Mouse (Mus musculus): ENCODE data around the gene Bhlhe23. TPM values are rescaled to one million over a fixed set of nuclear protein-coding genes. Genes with fewer than 3 reads are reported as not detected.

Gene Bhlhe23
- polyA plus RNA-seq, 1 experiment from 2014 or later = 1.6 TPM

DNA sequence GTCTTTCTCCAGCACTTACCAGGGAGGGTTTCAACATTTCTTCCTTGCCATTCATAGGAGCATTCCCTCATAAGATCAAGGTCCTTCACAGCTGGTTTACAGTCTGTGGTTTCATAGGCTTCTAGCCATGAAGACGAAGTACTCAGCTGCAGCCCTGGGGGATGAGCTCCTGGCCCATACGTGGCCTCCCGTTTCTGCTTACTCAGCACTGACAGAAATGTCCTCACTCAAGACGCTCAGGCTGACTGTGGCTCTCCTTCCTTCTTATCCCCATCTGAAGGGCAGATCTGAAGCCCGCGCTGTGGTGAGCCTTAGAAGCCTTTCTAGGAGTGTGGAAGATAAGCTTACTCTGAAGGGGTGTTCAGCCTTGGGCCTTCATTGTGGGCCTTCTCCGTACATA is 11.0 kb downstream of the Bhlhe23 start:
- ATAC-seq (ENCODE audit: low FRiP score) = no peak
- H3K27ac ChIP-seq (replicated peaks) = no peak overlapping the region
- 79% methylated on average over 7 of the region's 7 CpGs for WGBS
- H3K27me3 ChIP-seq (replicated peaks) = peaks cover 9% of the 10 kb centered on the region; the same call in 1 of the 2 replicates
- H3K4me2 ChIP-seq = no peak overlapping the region
- H3K36me3 ChIP-seq = no peaks in the 10 kb centered on the region
- H3K9ac ChIP-seq (replicated peaks) = no peak overlapping the region
- no peaks in the 10 kb centered on the region; the same call in 1 of the 2 replicates for H3K4me1 ChIP-seq
- no peaks in the 10 kb centered on the region for H3K9me3 ChIP-seq (replicated peaks)
- no peak overlapping the region for H3K4me3 ChIP-seq (replicated peaks)

- ATAC-seq (ENCODE audit: low FRiP score) = no peak
- Histone ChIP-seq H3K27me3 (replicated peaks) (peaks cover 6% of the 10 kb centered on the region; the same call in 1 of the 2 replicates), H3K36me3 (no peaks in the 10 kb centered on the region), H3K4me2 (no peak overlapping the region), H3K27ac (replicated peaks) (no peak overlapping the region), H3K9ac (replicated peaks) (no peak overlapping the region), H3K4me3 (replicated peaks) (no peak overlapping the region), H3K9me3 (replicated peaks) (no peaks in the 10 kb centered on the region), H3K4me1 (no peaks in the 10 kb centered on the region; the same call in 1 of the 2 replicates)
- WGBS = 49% methylated on average over 11 of the region's 11 CpGs
Measured at GRCm38 (mm10) chr2:180764986-180765385, 11.7 kb downstream of the Bhlhe23 start.

DNA sequence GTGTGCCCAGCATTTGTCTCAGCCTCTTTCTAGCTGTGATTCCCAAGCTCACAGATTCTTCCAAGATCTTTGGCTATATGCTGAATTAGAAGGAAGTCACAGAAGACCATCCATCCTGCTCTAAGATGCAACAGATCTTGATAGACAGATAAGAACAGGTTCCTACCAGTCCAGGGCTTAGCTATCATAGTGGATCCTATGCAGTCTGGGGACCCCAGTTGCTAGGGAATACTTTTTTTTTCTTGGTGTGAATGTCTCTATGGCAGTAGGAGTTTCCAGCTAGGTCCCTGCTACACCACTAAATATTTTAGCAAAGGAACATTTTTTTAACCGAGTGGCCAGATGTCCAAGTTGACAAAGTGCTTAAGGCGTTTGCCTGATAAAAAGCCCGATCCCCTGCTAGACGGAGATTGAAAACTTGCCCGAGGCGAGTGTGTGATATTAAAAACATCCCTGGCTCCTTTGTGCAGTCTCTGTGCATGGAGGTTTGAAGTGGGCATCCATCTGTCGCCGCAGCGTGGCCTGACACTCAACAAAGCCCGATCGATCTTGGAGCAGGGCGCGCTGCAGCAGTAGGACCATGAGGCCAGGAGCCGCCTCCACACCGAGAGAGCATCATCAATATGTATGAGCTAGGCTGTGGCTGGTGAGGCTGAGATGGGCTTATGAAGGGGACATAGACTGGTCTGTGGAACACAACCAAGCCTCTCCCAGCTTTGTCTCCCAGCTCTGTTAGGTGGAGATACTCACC is 18.0 kb downstream of the Bhlhe23 start:
- Histone ChIP-seq H3K27ac (replicated peaks) (0 out of 2 replicates have a peak overlapping the region, but pooled peaks have one; percentile 24), H3K4me2 (no peak overlapping the region), H3K27me3 (replicated peaks) (peaks cover 11% of the 10 kb centered on the region; the same call in 1 of the 2 replicates), H3K4me1 (peaks cover 7% of the 10 kb centered on the region), H3K4me3 (replicated peaks) (no peak overlapping the region), H3K36me3 (no peaks in the 10 kb centered on the region), H3K9ac (replicated peaks) (no peak overlapping the region), H3K9me3 (replicated peaks) (no peaks in the 10 kb centered on the region)
- peak; percentile 61; the same call in 1 of the 2 replicates for ATAC-seq (ENCODE audit: low FRiP score)
- 19% methylated on average over 15 of the region's 15 CpGs for WGBS

DNA sequence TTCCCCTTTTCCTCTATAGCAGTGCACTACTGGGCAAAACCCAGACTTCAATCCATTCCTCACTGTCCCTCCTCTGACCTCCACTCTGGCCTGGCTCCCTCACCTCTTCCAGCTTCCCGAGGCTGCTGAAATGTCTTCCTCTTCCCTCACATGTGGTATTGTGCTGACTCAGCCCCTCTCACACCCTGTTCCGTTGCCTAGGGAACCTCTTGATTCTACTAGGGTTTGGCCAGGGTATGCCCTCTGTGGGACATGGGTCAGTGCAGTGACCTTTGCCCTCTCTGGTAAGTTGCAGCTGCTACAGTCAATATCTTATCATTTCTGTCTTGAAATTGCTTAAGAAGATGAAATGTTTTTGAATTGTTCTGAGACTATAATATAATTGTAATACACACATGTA is 19.9 kb downstream of the Bhlhe23 start:
- no peak overlapping the region for H3K27ac ChIP-seq (replicated peaks)
- H3K4me2 ChIP-seq = no peak overlapping the region
- peaks cover 23% of the 10 kb centered on the region for H3K27me3 ChIP-seq (replicated peaks)
- H3K4me1 ChIP-seq = peaks cover 7% of the 10 kb centered on the region
- 22% methylated on average over 2 of the region's 2 CpGs for WGBS
- H3K36me3 ChIP-seq = no peaks in the 10 kb centered on the region
- no peak overlapping the region for H3K9ac ChIP-seq (replicated peaks)
- H3K9me3 ChIP-seq (replicated peaks) = no peaks in the 10 kb centered on the region
- ATAC-seq (ENCODE audit: low FRiP score) = no peak
- no peak overlapping the region for H3K4me3 ChIP-seq (replicated peaks)

GRCm38 (mm10) chr2:180755896-180756295 is 20.8 kb downstream of the Bhlhe23 start:
- peaks cover 7% of the 10 kb centered on the region for H3K4me1 ChIP-seq
- 10% methylated on average over 8 of the region's 8 CpGs for WGBS
- no peak overlapping the region for H3K4me2 ChIP-seq
- no peak overlapping the region for H3K27ac ChIP-seq (replicated peaks)
- H3K27me3 ChIP-seq (replicated peaks) = peaks cover 23% of the 10 kb centered on the region
- H3K9me3 ChIP-seq (replicated peaks) = no peaks in the 10 kb centered on the region
- no peak for ATAC-seq (ENCODE audit: low FRiP score)
- H3K36me3 ChIP-seq = no peaks in the 10 kb centered on the region
- no peak overlapping the region for H3K4me3 ChIP-seq (replicated peaks)
- no peak overlapping the region for H3K9ac ChIP-seq (replicated peaks)

- Histone ChIP-seq H3K9ac (replicated peaks) (no peak overlapping the region), H3K27me3 (replicated peaks) (peaks cover 23% of the 10 kb centered on the region), H3K4me1 (peaks cover 7% of the 10 kb centered on the region), H3K9me3 (replicated peaks) (no peaks in the 10 kb centered on the region), H3K27ac (replicated peaks) (no peak overlapping the region), H3K4me3 (replicated peaks) (no peak overlapping the region), H3K4me2 (no peak overlapping the region), H3K36me3 (no peaks in the 10 kb centered on the region)
- no peak for ATAC-seq (ENCODE audit: low FRiP score)
- whole genome bisulfite sequencing = 37% methylated on average over 5 of the region's 5 CpGs
Measured at GRCm38 (mm10) chr2:180754976-180755688, 21.6 kb downstream of the Bhlhe23 start.

GRCm38 (mm10) chr2:180748904-180749303 is 27.8 kb downstream of the Bhlhe23 start:
- Histone ChIP-seq H3K36me3 (no peaks in the 10 kb centered on the region), H3K9ac (replicated peaks) (no peak overlapping the region), H3K27ac (replicated peaks) (no peak overlapping the region), H3K27me3 (replicated peaks) (peaks cover 26% of the 10 kb centered on the region), H3K4me2 (no peak overlapping the region), H3K9me3 (replicated peaks) (no peaks in the 10 kb centered on the region), H3K4me1 (peaks cover 14% of the 10 kb centered on the region), H3K4me3 (replicated peaks) (no peak overlapping the region)
- ATAC-seq (ENCODE audit: low FRiP score) = no peak
- 59% methylated on average over 5 of the region's 5 CpGs for WGBS

DNA sequence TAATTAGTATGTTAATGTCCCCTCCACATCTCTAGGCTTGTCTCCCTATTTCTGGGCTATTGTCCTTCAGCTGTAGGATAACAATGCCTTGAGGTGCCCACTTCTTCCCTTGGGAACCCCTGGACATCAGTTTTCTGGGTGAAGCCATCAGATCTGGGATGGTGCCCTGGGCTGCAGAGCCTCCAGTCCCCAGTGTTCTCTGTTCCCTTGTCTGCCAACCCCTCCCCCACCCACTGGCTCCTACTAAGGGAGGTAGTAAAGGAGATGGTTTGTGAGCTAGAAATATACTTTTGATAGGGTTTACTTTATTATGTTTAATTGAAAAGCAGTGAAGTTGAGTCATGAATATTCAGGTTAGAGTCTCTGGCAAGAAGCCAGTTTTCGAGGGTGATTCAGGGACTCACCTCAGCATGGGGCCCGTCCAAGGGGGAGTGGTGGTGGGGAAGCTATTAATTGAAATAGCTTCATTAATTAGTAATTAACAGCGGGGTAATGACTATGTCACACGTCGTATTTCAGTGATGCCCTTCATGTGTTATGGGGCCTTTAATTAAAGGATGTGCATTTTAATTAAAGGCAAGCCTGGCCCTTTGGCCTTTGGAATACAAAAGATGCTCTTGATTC is 30.0 kb downstream of the Bhlhe23 start:
- WGBS = 15% methylated on average over 5 of the region's 5 CpGs
- no peaks in the 10 kb centered on the region for H3K36me3 ChIP-seq
- peaks cover 15% of the 10 kb centered on the region; the same call in 1 of the 2 replicates for H3K27me3 ChIP-seq (replicated peaks)
- H3K4me2 ChIP-seq = no peak overlapping the region
- H3K9me3 ChIP-seq (replicated peaks) = no peaks in the 10 kb centered on the region
- H3K27ac ChIP-seq (replicated peaks) = 0 out of 2 replicates have a peak overlapping the region, but pooled peaks have one; percentile 13
- H3K4me1 ChIP-seq = peaks cover 14% of the 10 kb centered on the region
- no peak for ATAC-seq (ENCODE audit: low FRiP score)
- no peak overlapping the region for H3K4me3 ChIP-seq (replicated peaks)
- H3K9ac ChIP-seq (replicated peaks) = no peak overlapping the region

- no peak overlapping the region for H3K4me3 ChIP-seq (replicated peaks)
- H3K4me2 ChIP-seq = no peak overlapping the region
- no peak overlapping the region for H3K9ac ChIP-seq (replicated peaks)
- H3K27me3 ChIP-seq (replicated peaks) = peaks cover 15% of the 10 kb centered on the region; the same call in 1 of the 2 replicates
- H3K9me3 ChIP-seq (replicated peaks) = no peaks in the 10 kb centered on the region
- peak; percentile 72; the same call in 1 of the 2 replicates for ATAC-seq (ENCODE audit: low FRiP score)
- no peak overlapping the region for H3K27ac ChIP-seq (replicated peaks)
- H3K36me3 ChIP-seq = no peaks in the 10 kb centered on the region
- 36% methylated on average over 17 of the region's 17 CpGs for WGBS
- peaks cover 14% of the 10 kb centered on the region for H3K4me1 ChIP-seq
Measured at GRCm38 (mm10) chr2:180745248-180745927, 31.3 kb downstream of the Bhlhe23 start.

DNA sequence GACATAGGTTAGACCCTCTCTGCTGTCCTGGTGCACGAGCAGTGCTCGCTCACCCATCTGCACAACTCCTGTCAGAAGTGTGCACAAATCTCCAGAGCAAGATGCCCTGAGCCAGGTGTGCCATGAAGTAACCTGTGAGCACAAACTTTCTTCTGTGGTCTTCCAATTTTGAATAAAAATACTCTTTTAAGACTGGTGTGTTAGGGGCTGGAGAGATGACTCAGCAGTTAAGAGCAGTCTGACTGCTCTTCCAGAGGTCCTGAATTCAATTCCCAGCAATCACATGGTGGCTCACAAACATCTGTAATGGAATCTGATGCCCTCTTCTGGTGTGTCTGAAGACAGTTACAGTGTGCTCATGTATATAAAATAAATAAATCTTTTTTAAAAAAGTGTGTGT is 33.4 kb downstream of the Bhlhe23 start:
- no peak overlapping the region for H3K9ac ChIP-seq (replicated peaks)
- H3K9me3 ChIP-seq (replicated peaks) = no peaks in the 10 kb centered on the region
- H3K36me3 ChIP-seq = no peaks in the 10 kb centered on the region
- H3K4me2 ChIP-seq = no peak overlapping the region
- 96% methylated on average over 2 of the region's 2 CpGs for WGBS
- no peak overlapping the region for H3K4me3 ChIP-seq (replicated peaks)
- peaks cover 3% of the 10 kb centered on the region; the same call in 1 of the 2 replicates for H3K27me3 ChIP-seq (replicated peaks)
- H3K27ac ChIP-seq (replicated peaks) = no peak overlapping the region
- no peak for ATAC-seq (ENCODE audit: low FRiP score)
- peaks cover 14% of the 10 kb centered on the region for H3K4me1 ChIP-seq

- H3K9ac ChIP-seq (replicated peaks) = no peak overlapping the region
- WGBS = 91% methylated on average over 6 of the region's 6 CpGs
- no peaks in the 10 kb centered on the region for H3K9me3 ChIP-seq (replicated peaks)
- ATAC-seq (ENCODE audit: low FRiP score) = no peak
- peaks cover 3% of the 10 kb centered on the region; the same call in 1 of the 2 replicates for H3K27me3 ChIP-seq (replicated peaks)
- peaks cover 14% of the 10 kb centered on the region for H3K4me1 ChIP-seq
- no peak overlapping the region for H3K4me3 ChIP-seq (replicated peaks)
- no peak overlapping the region for H3K4me2 ChIP-seq
- H3K27ac ChIP-seq (replicated peaks) = no peak overlapping the region
- no peaks in the 10 kb centered on the region for H3K36me3 ChIP-seq
Measured at GRCm38 (mm10) chr2:180742820-180743219, 33.9 kb downstream of the Bhlhe23 start.
